Mouse (Mus musculus) forebrain, embryonic 16.5 days (tissue): Measurements from ENCODE around the gene Lama1. TPM values are rescaled to one million over a fixed set of nuclear protein-coding genes. Genes with fewer than 3 reads are reported as not detected.

ENCODE experiments used
- polyA plus RNA-seq: library from polyadenylated mRNA; unstranded; fragments of >200 nt; fragmentation: Nextera tagmentation; extraction: Ambion mirVana; gene quantifications from 2 replicates; pipeline ENCODE4 v1.2.1, GENCODE M21; 2015

Gene Lama1
- polyA plus RNA-seq, 1 experiment from 2014 or later: 4.7 TPM

Other genes starting within 250 kb of the Lama1 start
- not detected in 2 replicates for gene Lrrc30, start 64.5 kb upstream of the Lama1 start, polyA plus RNA-seq